Mouse (Mus musculus) cortical plate, adult 2 months (tissue): ENCODE measurements at regions not wholly inside any gene's neighbourhood (a gene's known extent, or its start where the extent isn't known, plus 50 kb on each side); places are given as distances from the start of the nearest gene placed in this dataset.

Source experiments
- CTCF ChIP-seq: fragments of 200-500 bp; IDR thresholded peaks from 2 replicates; pipeline ENCODE4 v1.5.1; 2011; ENCODE audit warnings: mild to moderate bottlenecking, control low read depth, low read length; ENCODE audit not compliant: insufficient read depth; ENCODE audit errors: extremely low read depth
- POLR2A ChIP-seq: fragments of 200-500 bp; IDR thresholded peaks from 2 replicates; pipeline ENCODE4 v1.6.1; 2011; ENCODE audit warnings: mild to moderate bottlenecking, low read length, control low read depth; ENCODE audit not compliant: insufficient read depth; ENCODE audit errors: extremely low read depth

- TF ChIP-seq CTCF (no peak), POLR2A (no peak)
These were observed 128.6 kb downstream of the Tmem17 start for GRCm38 (mm10) chr11:22640371-22640990.
